Mouse (Mus musculus): ENCODE measurements around the gene Ccdc14. TPM values are rescaled to one million over a fixed set of nuclear protein-coding genes. Genes with fewer than 3 reads are reported as not detected.

The Ccdc14 gene
- 1.9 TPM for polyA plus RNA-seq (2017; shearing (Covaris generic))

DNA sequence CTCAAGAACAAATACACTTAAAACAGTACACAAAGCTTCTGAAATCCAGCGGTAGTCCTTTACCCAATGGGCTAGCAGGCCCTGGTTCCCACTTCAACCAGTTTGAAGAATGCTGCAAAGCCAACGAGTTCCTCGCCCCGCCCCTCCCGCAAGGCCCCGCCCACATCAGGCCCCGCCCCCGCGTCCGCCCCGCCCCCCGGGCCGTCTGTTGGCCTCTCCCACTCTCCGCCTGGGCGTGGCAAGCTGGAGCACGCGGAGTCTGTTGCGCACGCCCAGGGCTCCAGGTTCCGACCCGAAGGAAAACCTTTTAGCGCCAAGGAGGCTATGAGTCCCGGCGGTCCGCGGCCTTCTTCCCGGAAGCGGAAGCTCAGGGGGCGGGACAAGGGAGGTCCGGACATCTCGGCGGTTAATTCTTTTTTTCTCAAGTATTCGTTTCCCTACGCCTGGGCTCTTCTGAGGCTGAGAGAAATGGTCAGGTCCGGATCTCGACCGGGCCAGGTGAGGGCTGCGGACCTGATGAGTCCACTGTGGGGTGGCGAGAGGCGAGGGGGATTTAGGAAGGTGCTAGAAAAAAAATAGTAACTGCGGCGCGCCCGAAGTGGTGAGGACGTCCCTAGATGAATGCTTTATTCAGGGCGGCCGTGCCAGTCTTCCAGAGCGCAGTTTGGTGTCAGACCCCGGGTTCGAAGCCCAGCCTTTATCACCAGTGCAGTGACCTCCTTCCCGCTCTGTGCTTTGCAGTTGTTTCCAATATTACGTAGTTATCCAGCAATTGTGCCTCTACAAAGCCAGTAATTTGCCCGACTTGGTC is at the start of gene Ccdc14:
TSS of gene Ccdc14 (plus strand) at position 283 of the 811 bp plus-strand sequence.

DNA sequence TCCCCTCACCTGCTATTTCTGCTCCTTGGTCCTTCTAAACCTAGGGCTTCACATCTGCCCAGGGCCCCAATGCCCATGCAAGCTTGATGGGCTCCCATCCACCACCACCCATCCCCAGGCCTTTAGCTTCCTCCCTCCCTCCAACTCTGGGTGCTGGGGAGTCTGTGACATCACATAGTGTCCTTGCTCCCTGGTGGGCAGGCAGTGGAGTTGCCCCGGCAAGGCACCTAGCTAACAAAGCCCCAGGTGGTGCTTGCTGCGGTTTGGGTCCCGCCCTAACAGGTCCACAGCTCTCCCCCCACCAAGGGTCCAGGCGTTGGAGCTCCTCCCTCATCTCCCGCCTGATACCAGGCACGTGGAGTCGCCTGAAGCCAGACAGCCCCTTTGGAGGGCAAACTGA is 40.8 kb upstream of the Ccdc14 start, which contains the start of gene Ropn1:
TSS of gene Ropn1 (plus strand) at position 301 of the 400 bp plus-strand sequence.

DNA sequence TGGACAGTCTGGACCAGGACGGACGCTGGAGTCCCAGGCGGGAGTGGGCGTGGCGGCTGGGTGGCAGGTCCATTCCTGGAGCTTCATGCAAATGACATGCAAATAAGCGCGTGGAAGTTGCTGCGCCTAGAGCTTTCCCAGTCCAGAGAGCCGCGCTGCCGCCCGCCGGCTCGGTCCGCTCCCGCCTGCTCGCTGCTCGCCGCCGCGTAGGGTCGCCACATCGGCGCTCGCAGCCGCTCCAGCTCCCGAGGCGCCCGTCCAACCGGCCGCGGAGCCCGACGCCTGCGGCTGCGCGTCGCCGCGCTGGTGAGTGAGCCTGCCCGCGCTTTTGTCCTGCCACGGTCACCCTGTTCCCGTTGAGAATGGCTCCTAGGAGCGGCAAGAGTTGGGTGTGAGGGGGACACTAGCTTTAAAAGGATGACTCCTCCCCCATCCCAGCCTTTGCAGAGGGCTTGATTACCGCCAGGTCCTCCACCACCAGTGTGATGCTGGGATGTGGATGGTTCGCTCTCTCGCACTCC is 54.7 kb downstream of the Ccdc14 start, which contains the start of gene Mylk:
TSS of gene Mylk (plus strand) at position 146 of the 521 bp plus-strand sequence.

Other genes starting within 250 kb of the Ccdc14 start
- gene Kalrn, start 117.1 kb upstream of the Ccdc14 start, polyA plus RNA-seq (2017; shearing (Covaris generic)), result 0.10 TPM
- not detected for gene Ropn1, start 40.7 kb upstream of the Ccdc14 start, polyA plus RNA-seq (2017; shearing (Covaris generic))
- not detected for gene Mylk, start 54.6 kb downstream of the Ccdc14 start, polyA plus RNA-seq (2017; shearing (Covaris generic))